Mouse (Mus musculus): ENCODE results near the gene Nup153.

Gene Nup153

GRCm38 (mm10) chr13:46669048-46669619 lies 58.6 kb downstream of the Nup153 start, which contains the start of gene Fam8a1:
Gene Fam8a1 (plus strand): TSS chr13:46669522.
- peak; percentile 80 to 89 for DNase-seq

- DNase-seq = no peak
Measured at GRCm38 (mm10) chr13:46663461-46663964, 64.2 kb downstream of the Nup153 start.

GRCm38 (mm10) chr13:46659211-46659610 lies 68.5 kb downstream of the Nup153 start:
- no peak for DNase-seq

GRCm38 (mm10) chr13:46654566-46654965 lies 73.2 kb downstream of the Nup153 start:
- no peak for DNase-seq

- DNase-seq = no peak
Measured at GRCm38 (mm10) chr13:46653671-46654070, 74.1 kb downstream of the Nup153 start.

- no peak for DNase-seq
Measured at GRCm38 (mm10) chr13:46652671-46653070, 75.1 kb downstream of the Nup153 start.

- no peak for DNase-seq
Measured at GRCm38 (mm10) chr13:46651853-46652252, 75.9 kb downstream of the Nup153 start.

- no peak for DNase-seq
Measured at GRCm38 (mm10) chr13:46645476-46645875, 82.3 kb downstream of the Nup153 start.

GRCm38 (mm10) chr13:46644175-46644574 lies 83.6 kb downstream of the Nup153 start:
- no peak for DNase-seq

GRCm38 (mm10) chr13:46642318-46642717 lies 85.4 kb downstream of the Nup153 start:
- no peak for DNase-seq

GRCm38 (mm10) chr13:46640608-46641468 lies 86.9 kb downstream of the Nup153 start:
- DNase-seq = no peak

GRCm38 (mm10) chr13:46634133-46634488 lies 93.6 kb downstream of the Nup153 start:
- DNase-seq = no peak

- DNase-seq = no peak
Measured at GRCm38 (mm10) chr13:46633320-46634132, 94.2 kb downstream of the Nup153 start.

GRCm38 (mm10) chr13:46632796-46633195 lies 94.9 kb downstream of the Nup153 start:
- no peak for DNase-seq
